8 mouse cellular contexts compared by ENCODE assay signal in genomic region chr11:100938711-100939511, GRCm38 (mm10). TPM values are rescaled to one million over a fixed set of nuclear protein-coding genes. Genes with fewer than 3 reads are reported as not detected.
DNase-seq lines count a peak whose midpoint lies in the region; ATAC-seq and TF ChIP-seq lines count a peak whose summit lies in the region.

No protein-coding gene starts in this region.

- peak; percentile 63 for DNase-seq in CD4-positive, CD25-positive, alpha-beta regulatory T cell, adult 2 months (ENCODE audit: low read depth, low spot score)
- peak; percentile 17 to 22 for DNase-seq in thymus, postnatal 10 days (ENCODE audit: low spot score in 2 of 2)
- DNase-seq in thymus, postnatal 0 days (ENCODE audit: low spot score), result no peak
- peak; percentile 27 for DNase-seq in forebrain, postnatal 0 days
- DNase-seq in kidney, postnatal 25 days, result peak; percentile 34 to 64
- no peak for DNase-seq in midbrain, embryonic 11.5 days (ENCODE audit: low spot score, missing footprints)
- no peak for DNase-seq in frontal cortex, adult 2 months (ENCODE audit: extremely low spot score in 1 of 2, low spot score in 1 of 2)

- no peaks in the 10 kb centered on the region for H3K27me3 ChIP-seq in forebrain, postnatal 0 days (ENCODE audit: insufficient read depth, low read length)
- no peaks in the 10 kb centered on the region for H3K27me3 ChIP-seq in midbrain, embryonic 11.5 days (ENCODE audit: control insufficient read depth, insufficient read depth, low read length)

- peak overlapping the region; percentile 72 for H3K4me3 ChIP-seq in forebrain, postnatal 0 days (ENCODE audit: low read depth, low read length)
- H3K4me3 ChIP-seq in midbrain, embryonic 11.5 days (ENCODE audit: low read depth, low read length), result peak overlapping the region; percentile 51

- H3K9me3 ChIP-seq in forebrain, postnatal 0 days (ENCODE audit: low read length), result no peaks in the 10 kb centered on the region
- H3K9me3 ChIP-seq in midbrain, embryonic 11.5 days (ENCODE audit: control insufficient read depth, low read length), result no peaks in the 10 kb centered on the region

- no peaks in the 10 kb centered on the region for H3K4me1 ChIP-seq in forebrain, postnatal 0 days (ENCODE audit: insufficient read depth)
- H3K4me1 ChIP-seq in midbrain, embryonic 11.5 days (ENCODE audit: control insufficient read depth, insufficient read depth, low read length), result peaks cover 6% of the 10 kb centered on the region; the same call in 1 of the 2 replicates

- peak overlapping the region; percentile 59 for H3K4me2 ChIP-seq in forebrain, postnatal 0 days (ENCODE audit: low read depth)
- peak overlapping the region; percentile 74 for H3K4me2 ChIP-seq in midbrain, embryonic 11.5 days

- H3K27ac ChIP-seq in forebrain, postnatal 0 days (ENCODE audit: low read depth, low read length), result peak overlapping the region; percentile 80
- no peak overlapping the region; the same call in 1 of the 2 replicates for H3K27ac ChIP-seq in midbrain, embryonic 11.5 days (ENCODE audit: low read depth, low read length)

- H3K36me3 ChIP-seq in forebrain, postnatal 0 days (ENCODE audit: insufficient read depth), result no peaks in the 10 kb centered on the region
- H3K36me3 ChIP-seq in midbrain, embryonic 11.5 days (ENCODE audit: control insufficient read depth, insufficient read depth, low read length), result no peaks in the 10 kb centered on the region

- H3K9ac ChIP-seq in forebrain, postnatal 0 days, result peak overlapping the region; percentile 83
- H3K9ac ChIP-seq in midbrain, embryonic 11.5 days (ENCODE audit: low read length), result peak overlapping the region; percentile 59

- TF ChIP-seq CTCF in forebrain, postnatal 0 days (IDR thresholded peaks at IDR 0.05; ENCODE audit: low read depth), result no peak

- WGBS in forebrain, postnatal 0 days, result 2% methylated on average over 45 of the region's 48 CpGs
- 1% methylated on average over 41 of the region's 48 CpGs for WGBS in midbrain, embryonic 11.5 days

- ATAC-seq in CD4-positive, CD25-positive, alpha-beta regulatory T cell, adult 4 months, result no peak
- peak; percentile 98 for ATAC-seq in forebrain, postnatal 0 days
- ATAC-seq in midbrain, embryonic 11.5 days (ENCODE audit: low FRiP score), result no peak; the same call in 1 of the 2 replicates

RNA-seq across cellular contexts. Expression of gene Stat3, which starts 0.4 kb away (rescaled TPM):
- 100 to 1,000 TPM; 105 to 122 TPM for polyA plus RNA-seq in CD4-positive, CD25-positive, alpha-beta regulatory T cell, adult 4 months (2017; shearing (Covaris generic))
- polyA plus RNA-seq in thymus, postnatal 0 days (2015; fragmentation: Nextera tagmentation; extraction: Ambion mirVana), result 79.7 and 84.2 TPM in 2 replicates
- 29.4 and 42.5 TPM in 2 replicates for total RNA-seq in forebrain, postnatal 0 days (2014; rRNA removed)
- polyA plus RNA-seq in forebrain, postnatal 0 days (2015; fragmentation: Nextera tagmentation; extraction: Ambion mirVana), result 20.5 and 31.2 TPM in 2 replicates
- 22.8 and 24.0 TPM in 2 replicates for polyA plus RNA-seq in midbrain, embryonic 11.5 days (2014; fragmentation: Nextera tagmentation; extraction: Ambion mirVana)
- polyA plus RNA-seq in frontal cortex, adult 2 months (2012; rRNA removed), result 49.1 TPM in 2 replicates

RNA-seq across cellular contexts. Expression of gene Cavin1, which starts 31.8 kb away (rescaled TPM):
- polyA plus RNA-seq in CD4-positive, CD25-positive, alpha-beta regulatory T cell, adult 4 months (2017; shearing (Covaris generic)), result 1 to 10 TPM; 1.8 to 3.1 TPM
- 61.0 and 64.2 TPM in 2 replicates for polyA plus RNA-seq in thymus, postnatal 0 days (2015; fragmentation: Nextera tagmentation; extraction: Ambion mirVana)
- total RNA-seq in forebrain, postnatal 0 days (2014; rRNA removed), result 14.8 and 22.7 TPM in 2 replicates
- 36.7 and 38.3 TPM in 2 replicates for polyA plus RNA-seq in forebrain, postnatal 0 days (2015; fragmentation: Nextera tagmentation; extraction: Ambion mirVana)
- 12.5 and 14.8 TPM in 2 replicates for polyA plus RNA-seq in midbrain, embryonic 11.5 days (2014; fragmentation: Nextera tagmentation; extraction: Ambion mirVana)
- polyA plus RNA-seq in frontal cortex, adult 2 months (2012; rRNA removed), result 20.9 and 21.0 TPM in 2 replicates

Comparison
In these comparisons a context has a peak if more than half of its experiments do, and no peak if none do; other contexts are left out.
1. DNase-seq: peak in CD4-positive, CD25-positive, alpha-beta regulatory T cell, adult 2 months (single experiment), thymus, postnatal 10 days (2 of 2), forebrain, postnatal 0 days (single experiment) and kidney, postnatal 25 days (2 of 2); none in thymus, postnatal 0 days (single experiment), midbrain, embryonic 11.5 days (single experiment) and frontal cortex, adult 2 months (0 of 2).